Mouse (Mus musculus) hindbrain, embryonic 12.5 days (tissue): Measurements from ENCODE around the gene Tmem127. TPM values are rescaled to one million over a fixed set of nuclear protein-coding genes. Genes with fewer than 3 reads are reported as not detected.
"Not testable (repeated sequence)": the region's sequence is repeated elsewhere in the genome, so short reads cannot be mapped to it uniquely, and the experiment has no call there.

Experiments used
- ATAC-seq: fragments of 200-750 bp; cut with Nextera tagmentation; 2 replicates; pipeline ENCODE4 v1.8.0; 2017; ENCODE audit warnings: moderate TSS enrichment; ENCODE audit not compliant: low FRiP score
- H3K27ac ChIP-seq: fragments of 300-500 bp; sonication (generic); 2 replicates; pipeline ENCODE4 v1.5.1; 2016; ENCODE audit warnings: mild to moderate bottlenecking
- H3K27me3 ChIP-seq: fragments of 300-500 bp; sonication (generic); 2 replicates; pipeline ENCODE4 v1.6.1; 2016; ENCODE audit warnings: mild to moderate bottlenecking
- H3K36me3 ChIP-seq: fragments of 300-500 bp; sonication (generic); 2 replicates; pipeline ENCODE4 v1.6.1; 2016; ENCODE audit warnings: mild to moderate bottlenecking
- H3K4me1 ChIP-seq: fragments of 300-500 bp; sonication (generic); 2 replicates; pipeline ENCODE4 v1.6.1; 2016
- H3K4me2 ChIP-seq: fragments of 300-500 bp; sonication (generic); replicated peaks from 2 replicates; pipeline ENCODE4 v1.6.1; 2016; ENCODE audit warnings: mild to moderate bottlenecking
- H3K4me3 ChIP-seq: fragments of 300-500 bp; sonication (generic); 2 replicates; pipeline ENCODE4 v1.5.1; 2016; ENCODE audit warnings: mild to moderate bottlenecking
- H3K9ac ChIP-seq: fragments of 300-500 bp; sonication (generic); 2 replicates; pipeline ENCODE4 v1.6.1; 2016; ENCODE audit warnings: mild to moderate bottlenecking, moderate library complexity
- H3K9me3 ChIP-seq: fragments of 300-500 bp; sonication (generic); replicated peaks from 2 replicates; pipeline ENCODE4 v1.6.1; 2016; ENCODE audit warnings: mild to moderate bottlenecking
- WGBS: fragments of 180-500 bp; shearing (Covaris S2); methylation state at CpG from one replicate; pipeline ENCODE4 v1.1.7; 2016; 5-methylcytosine and 5-hydroxymethylcytosine counted together
- polyA plus RNA-seq: library from polyadenylated mRNA; unstranded; fragments of >200 nt; fragmentation: Nextera tagmentation; extraction: Ambion mirVana; gene quantifications from 2 replicates; pipeline ENCODE4 v1.2.1, GENCODE M21; 2016

Gene Tmem127
- polyA plus RNA-seq, 1 experiment from 2014 or later = 41.3 TPM

GRCm38 (mm10) chr2:127304192-127304591 is 56.5 kb downstream of the Tmem127 start:
- 93% methylated on average over 4 of the region's 4 CpGs for WGBS
- peaks cover 18% of the 10 kb centered on the region for H3K36me3 ChIP-seq
- H3K4me1 ChIP-seq, H3K27ac ChIP-seq, H3K4me3 ChIP-seq, H3K27me3 ChIP-seq, H3K4me2 ChIP-seq, ATAC-seq, H3K9ac ChIP-seq, H3K9me3 ChIP-seq: not testable (repeated sequence)

DNA sequence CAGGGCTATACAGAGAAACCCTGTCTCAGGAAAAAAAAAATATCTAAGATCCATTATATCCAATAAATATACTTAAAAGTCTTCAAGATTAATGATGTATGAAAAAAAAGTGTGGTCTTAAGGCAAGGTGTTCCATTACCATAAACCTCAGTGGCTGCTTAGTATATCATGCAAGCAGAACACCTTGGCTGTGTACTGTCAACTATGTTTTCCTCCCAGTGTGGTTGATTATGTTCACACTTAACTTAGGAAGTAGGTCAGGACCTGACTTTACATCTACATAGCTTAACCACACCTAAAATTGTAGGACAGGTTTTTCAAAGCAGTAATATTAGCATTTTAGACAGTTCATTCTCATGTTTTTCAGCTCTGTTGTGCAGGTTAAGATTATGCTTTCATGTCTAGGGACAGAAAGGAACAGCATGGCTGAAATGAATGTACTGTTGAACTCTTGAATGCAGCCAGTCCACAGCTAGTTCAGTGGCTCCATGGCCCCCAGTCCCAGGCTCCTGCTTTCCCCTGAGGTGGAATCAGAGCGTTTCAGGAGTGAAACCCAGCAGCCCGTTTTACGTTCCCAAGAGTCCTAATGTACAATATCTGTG is 57.0 kb downstream of the Tmem127 start:
- 81% methylated on average over 3 of the region's 3 CpGs for WGBS
- ATAC-seq = no peak
- H3K36me3 ChIP-seq = peaks cover 13% of the 10 kb centered on the region
- no peak overlapping the region for H3K4me2 ChIP-seq
- H3K27me3 ChIP-seq = no peaks in the 10 kb centered on the region
- no peaks in the 10 kb centered on the region for H3K9me3 ChIP-seq
- no peaks in the 10 kb centered on the region for H3K4me1 ChIP-seq
- H3K4me3 ChIP-seq = no peak overlapping the region
- no peak overlapping the region for H3K9ac ChIP-seq
- H3K27ac ChIP-seq = no peak overlapping the region

DNA sequence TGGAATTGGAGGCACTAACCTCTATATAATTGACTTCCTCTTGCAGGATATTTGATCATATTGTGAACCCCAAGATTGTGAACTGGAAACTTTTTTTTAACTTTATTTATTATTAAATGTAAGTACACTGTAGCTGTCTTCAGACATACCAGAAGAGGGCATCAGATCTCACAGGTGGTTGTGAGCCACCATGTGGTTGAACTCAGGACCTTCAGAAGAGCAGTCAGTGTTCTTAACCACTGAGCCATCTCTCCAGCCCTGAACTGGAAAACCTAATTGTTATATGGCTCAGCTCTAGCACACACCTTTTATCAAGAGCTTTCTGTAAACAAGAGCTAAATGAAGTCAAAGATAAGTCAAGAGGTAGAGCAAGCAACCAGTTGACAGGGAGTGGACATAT is 58.4 kb downstream of the Tmem127 start:
- Histone ChIP-seq H3K4me1 (no peaks in the 10 kb centered on the region), H3K27me3 (no peaks in the 10 kb centered on the region), H3K4me2 (no peak overlapping the region), H3K4me3 (no peak overlapping the region), H3K9me3 (no peaks in the 10 kb centered on the region), H3K9ac (no peak overlapping the region), H3K36me3 (peaks cover under 1% of the 10 kb centered on the region; the same call in 1 of the 2 replicates), H3K27ac (no peak overlapping the region)
- no peak for ATAC-seq

GRCm38 (mm10) chr2:127307179-127307578 is 59.5 kb downstream of the Tmem127 start:
- 41% methylated on average over 3 of the region's 3 CpGs for WGBS

GRCm38 (mm10) chr2:127308660-127309059 is 61.0 kb downstream of the Tmem127 start:
- Histone ChIP-seq H3K36me3 (no peaks in the 10 kb centered on the region), H3K4me2 (no peak overlapping the region), H3K4me1 (no peaks in the 10 kb centered on the region), H3K27ac (no peak overlapping the region), H3K9ac (no peak overlapping the region), H3K4me3 (no peak overlapping the region), H3K27me3 (no peaks in the 10 kb centered on the region), H3K9me3 (no peaks in the 10 kb centered on the region)
- WGBS = 95% methylated on average over 2 of the region's 2 CpGs
- no peak for ATAC-seq

More at GRCm38 (mm10) chr2:127307179-127307578, 59.5 kb downstream of the Tmem127 start:
- Histone ChIP-seq H3K27me3 (no peaks in the 10 kb centered on the region), H3K4me2 (no peak overlapping the region), H3K9ac (no peak overlapping the region), H3K27ac (no peak overlapping the region), H3K4me1 (no peaks in the 10 kb centered on the region), H3K4me3 (no peak overlapping the region), H3K9me3 (no peaks in the 10 kb centered on the region), H3K36me3 (no peaks in the 10 kb centered on the region)
- ATAC-seq = no peak

DNA sequence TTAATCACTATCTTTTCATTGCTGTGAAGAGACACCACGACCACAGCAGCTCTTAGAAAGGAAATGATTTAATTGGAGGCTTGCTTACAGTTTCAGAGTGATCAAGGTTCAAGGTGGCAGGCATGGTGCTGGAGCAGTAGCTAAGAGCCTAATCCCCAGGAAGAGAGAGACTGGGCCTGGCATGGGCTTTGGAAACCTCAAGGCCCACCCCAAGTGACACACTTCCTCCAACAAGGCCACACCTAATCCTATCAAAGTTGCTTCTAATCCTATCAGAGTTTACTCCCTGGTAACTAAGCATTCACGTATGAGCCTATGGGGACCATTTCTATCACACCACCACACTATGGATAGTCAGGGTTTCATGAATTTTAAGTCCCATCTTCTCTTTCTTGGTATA is 62.5 kb downstream of the Tmem127 start:
- H3K4me1 ChIP-seq = no peaks in the 10 kb centered on the region
- no peaks in the 10 kb centered on the region for H3K36me3 ChIP-seq
- no peak overlapping the region for H3K4me3 ChIP-seq
- 57% methylated on average over 2 of the region's 2 CpGs for WGBS
- H3K9me3 ChIP-seq = no peaks in the 10 kb centered on the region
- H3K27me3 ChIP-seq = no peaks in the 10 kb centered on the region
- H3K27ac ChIP-seq = no peak overlapping the region
- H3K9ac ChIP-seq = no peak overlapping the region
- no peak for ATAC-seq
- no peak overlapping the region for H3K4me2 ChIP-seq

DNA sequence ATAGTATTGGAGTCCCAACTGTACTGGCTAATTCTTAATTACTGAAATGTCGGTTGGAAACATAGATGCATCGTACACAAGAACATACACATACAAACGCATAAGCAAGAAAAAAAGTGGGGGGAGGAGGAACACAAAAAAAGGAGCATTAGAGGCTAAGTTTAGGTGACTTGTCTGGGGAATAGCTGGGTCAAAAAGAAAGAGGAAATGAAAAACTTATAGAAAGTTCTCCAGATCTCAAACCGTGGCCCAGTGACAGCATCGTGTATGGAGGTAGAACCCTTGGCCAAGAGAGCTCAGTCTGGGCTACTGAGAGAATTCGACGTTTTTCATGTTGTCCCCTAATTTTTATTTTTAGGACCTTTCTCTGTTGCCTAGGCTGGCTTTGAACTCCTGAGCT is 63.0 kb downstream of the Tmem127 start:
- no peak for ATAC-seq
- Histone ChIP-seq H3K4me3 (no peak overlapping the region), H3K4me2 (no peak overlapping the region), H3K4me1 (no peaks in the 10 kb centered on the region), H3K27ac (no peak overlapping the region), H3K27me3 (no peaks in the 10 kb centered on the region), H3K9me3 (no peaks in the 10 kb centered on the region), H3K36me3 (no peaks in the 10 kb centered on the region), H3K9ac (no peak overlapping the region)
- 91% methylated on average over 7 of the region's 7 CpGs for WGBS

Other genes starting within 250 kb of the Tmem127 start
- 12.9 and 14.9 TPM in 2 replicates for gene Ap4e1, start 239.2 kb upstream of the Tmem127 start, polyA plus RNA-seq
- 26.4 and 27.4 TPM in 2 replicates for gene Blvra, start 177.2 kb upstream of the Tmem127 start, polyA plus RNA-seq
- 58.5 and 62.6 TPM in 2 replicates for gene Ncaph, start 114.0 kb upstream of the Tmem127 start, polyA plus RNA-seq
- 13.9 and 16.7 TPM in 2 replicates for gene Itpripl1, start 104.5 kb upstream of the Tmem127 start, polyA plus RNA-seq
- gene 1810024B03Rik, start 39.6 kb upstream of the Tmem127 start, polyA plus RNA-seq = 2.6 and 2.8 TPM in 2 replicates
- 86.8 and 88.0 TPM in 2 replicates for gene Snrnp200, start 39.5 kb upstream of the Tmem127 start, polyA plus RNA-seq
- gene Ciao1, start 92 bp upstream of the Tmem127 start, polyA plus RNA-seq = 54.7 and 56.2 TPM in 2 replicates
- gene Stard7, start 22.3 kb downstream of the Tmem127 start, polyA plus RNA-seq = 86.0 and 86.9 TPM in 2 replicates
- 5.5 and 6.9 TPM in 2 replicates for gene Dusp2, start 88.3 kb downstream of the Tmem127 start, polyA plus RNA-seq
- gene Astl, start 90.7 kb downstream of the Tmem127 start, polyA plus RNA-seq = not detected in 2 replicates
- 2.4 and 2.6 TPM in 2 replicates for gene Adra2b, start 115.3 kb downstream of the Tmem127 start, polyA plus RNA-seq
- gene Gpat2, start 177.3 kb downstream of the Tmem127 start, polyA plus RNA-seq = 0.12 and 0.15 TPM in 2 replicates
- gene Fahd2a, start 196.7 kb downstream of the Tmem127 start, polyA plus RNA-seq = 29.4 and 30.8 TPM in 2 replicates